Mouse (Mus musculus) spleen, adult 2 months (tissue): ENCODE measurements around the gene Igfbp2.

Experiments used
- CTCF ChIP-seq: fragments of 200-500 bp; IDR thresholded peaks from 2 replicates; pipeline ENCODE4 v1.5.1; 2011; ENCODE audit warnings: mild to moderate bottlenecking, inconsistent platforms; ENCODE audit not compliant: insufficient read depth, insufficient read length, insufficient replicate concordance; ENCODE audit errors: extremely low read depth
- POLR2A ChIP-seq: fragments of 200-500 bp; IDR thresholded peaks from 2 replicates; pipeline ENCODE4 v1.6.1; 2011; ENCODE audit warnings: low read depth, low read length, inconsistent platforms

DNA sequence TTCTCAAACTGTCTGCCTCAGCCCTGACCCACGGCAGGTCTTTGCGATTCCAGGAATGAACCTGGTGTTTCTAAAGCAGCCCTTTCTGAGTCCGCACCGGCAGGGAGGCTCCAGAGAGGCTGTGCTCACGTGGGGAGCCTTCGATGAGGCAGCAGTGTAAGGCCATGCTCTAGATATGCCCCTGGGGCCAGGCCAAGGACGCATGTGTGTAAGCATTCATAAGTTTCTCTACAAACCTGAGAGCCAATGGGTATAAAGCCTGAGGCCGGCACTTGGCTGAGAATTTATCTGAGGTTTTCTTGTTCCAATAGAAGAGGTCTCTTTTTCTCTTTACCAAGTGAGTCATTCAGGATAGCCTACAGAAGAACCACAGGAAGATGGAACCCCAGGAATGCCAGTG, 15.1 kb downstream of the Igfbp2 start:
- no peak for TF ChIP-seq POLR2A
- TF ChIP-seq CTCF = no peak
